Mouse (Mus musculus) adrenal gland, postnatal 10 days (tissue): Measurements from ENCODE around the gene Stxbp4. TPM values are rescaled to one million over a fixed set of nuclear protein-coding genes. Genes with fewer than 3 reads are reported as not detected.

Source experiments
- DNase-seq: peaks from one replicate; pipeline ENCODE4 v3.0.0; 2021; ENCODE audit warnings: mixed read lengths
- total RNA-seq, 2 experiments: library from RNA; stranded (reverse); gene quantifications; 2 replicates each; pipeline ENCODE4 v1.2.3; 2021

Gene Stxbp4
- total RNA-seq, 2 experiments from 2014 or later = 6.4 to 9.1 TPM

- DNase-seq = no peak
Observed at GRCm38 (mm10) chr11:90558359-90559047, 79.4 kb downstream of the Stxbp4 start.

- no peak for DNase-seq
Observed at GRCm38 (mm10) chr11:90556517-90556916, 81.4 kb downstream of the Stxbp4 start.

- DNase-seq = no peak
Observed at GRCm38 (mm10) chr11:90553963-90554362, 83.9 kb downstream of the Stxbp4 start.

GRCm38 (mm10) chr11:90552303-90553201 lies 85.3 kb downstream of the Stxbp4 start:
- no peak for DNase-seq

- no peak for DNase-seq
Observed at GRCm38 (mm10) chr11:90548560-90548959, 89.3 kb downstream of the Stxbp4 start.

GRCm38 (mm10) chr11:90538636-90539263 lies 99.1 kb downstream of the Stxbp4 start:
- DNase-seq = no peak

GRCm38 (mm10) chr11:90525311-90525710 lies 112.6 kb downstream of the Stxbp4 start:
- no peak for DNase-seq

GRCm38 (mm10) chr11:90521040-90521439 lies 116.8 kb downstream of the Stxbp4 start:
- DNase-seq = no peak

- no peak for DNase-seq
Observed at GRCm38 (mm10) chr11:90517750-90518149, 120.1 kb downstream of the Stxbp4 start.

GRCm38 (mm10) chr11:90512538-90513219 lies 125.2 kb downstream of the Stxbp4 start:
- DNase-seq = no peak

GRCm38 (mm10) chr11:90501846-90502245 lies 136.0 kb downstream of the Stxbp4 start:
- DNase-seq = no peak

GRCm38 (mm10) chr11:90499918-90500317 lies 138.0 kb downstream of the Stxbp4 start:
- DNase-seq = no peak

GRCm38 (mm10) chr11:90498461-90498860 lies 139.4 kb downstream of the Stxbp4 start:
- peak; percentile 63 for DNase-seq

- DNase-seq = no peak
Observed at GRCm38 (mm10) chr11:90494981-90495380, 142.9 kb downstream of the Stxbp4 start.

- DNase-seq = no peak
Observed at GRCm38 (mm10) chr11:90492511-90492910, 145.4 kb downstream of the Stxbp4 start.

- no peak for DNase-seq
Observed at GRCm38 (mm10) chr11:90489166-90489565, 148.7 kb downstream of the Stxbp4 start.

- no peak for DNase-seq
Observed at GRCm38 (mm10) chr11:90487686-90488085, 150.2 kb downstream of the Stxbp4 start.

- DNase-seq = no peak
Observed at GRCm38 (mm10) chr11:90484750-90485637, 152.9 kb downstream of the Stxbp4 start.

GRCm38 (mm10) chr11:90483766-90484165 lies 154.1 kb downstream of the Stxbp4 start:
- DNase-seq = no peak

- DNase-seq = no peak
Observed at GRCm38 (mm10) chr11:90481828-90482227, 156.1 kb downstream of the Stxbp4 start.

GRCm38 (mm10) chr11:90470271-90470670 lies 167.6 kb downstream of the Stxbp4 start:
- no peak for DNase-seq
